Mouse (Mus musculus) thymus, postnatal 4 days (tissue): ENCODE measurements around the gene Etv5.
A peak's percentile ranks its signal among the peaks of the same experiment; 100 is the strongest.

Experiments
- DNase-seq: peaks from one replicate; pipeline ENCODE4 v3.0.0; 2021

Etv5 gene

GRCm38 (mm10) chr16:22439499-22440177 lies at the start of gene Etv5:
TSS of gene Etv5 (minus strand) at chr16:22439719.
- peak; percentile 95 for DNase-seq

- no peak for DNase-seq
Measured at GRCm38 (mm10) chr16:22483900-22484299, 44.4 kb upstream of the Etv5 start.

- no peak for DNase-seq
Measured at GRCm38 (mm10) chr16:22479322-22479721, 39.8 kb upstream of the Etv5 start.

GRCm38 (mm10) chr16:22471728-22472127 lies 32.2 kb upstream of the Etv5 start:
- DNase-seq, result no peak

- no peak for DNase-seq
Measured at GRCm38 (mm10) chr16:22469385-22469784, 29.9 kb upstream of the Etv5 start.

GRCm38 (mm10) chr16:22467111-22467510 lies 27.6 kb upstream of the Etv5 start:
- DNase-seq, result no peak

- peak; percentile 58 for DNase-seq
Measured at GRCm38 (mm10) chr16:22466381-22466780, 26.9 kb upstream of the Etv5 start.

GRCm38 (mm10) chr16:22462220-22462619 lies 22.7 kb upstream of the Etv5 start:
- DNase-seq, result no peak

GRCm38 (mm10) chr16:22461728-22462127 lies 22.2 kb upstream of the Etv5 start:
- DNase-seq, result no peak

GRCm38 (mm10) chr16:22460960-22461359 lies 21.4 kb upstream of the Etv5 start:
- DNase-seq, result no peak

- no peak for DNase-seq
Measured at GRCm38 (mm10) chr16:22452082-22452481, 12.6 kb upstream of the Etv5 start.

- DNase-seq, result no peak
Measured at GRCm38 (mm10) chr16:22448093-22448492, 8.6 kb upstream of the Etv5 start.

GRCm38 (mm10) chr16:22444786-22445185 lies 5.3 kb upstream of the Etv5 start:
- DNase-seq, result no peak

GRCm38 (mm10) chr16:22442202-22442601 lies 2.7 kb upstream of the Etv5 start:
- DNase-seq, result no peak

- DNase-seq, result no peak
Measured at GRCm38 (mm10) chr16:22441317-22441716, 1.8 kb upstream of the Etv5 start.

GRCm38 (mm10) chr16:22440269-22440668 lies 750 bp upstream of the Etv5 start:
- DNase-seq, result peak; percentile 39

GRCm38 (mm10) chr16:22438441-22439373 lies 812 bp downstream of the Etv5 start:
- DNase-seq, result peak; percentile 83

GRCm38 (mm10) chr16:22436106-22436505 lies 3.4 kb downstream of the Etv5 start:
- DNase-seq, result no peak

GRCm38 (mm10) chr16:22434530-22434929 lies 5.0 kb downstream of the Etv5 start:
- DNase-seq, result no peak

- DNase-seq, result no peak
Measured at GRCm38 (mm10) chr16:22433944-22434343, 5.6 kb downstream of the Etv5 start.

- no peak for DNase-seq
Measured at GRCm38 (mm10) chr16:22431773-22432172, 7.7 kb downstream of the Etv5 start.

- DNase-seq, result no peak
Measured at GRCm38 (mm10) chr16:22431335-22431734, 8.2 kb downstream of the Etv5 start.

GRCm38 (mm10) chr16:22430211-22430951 lies 9.1 kb downstream of the Etv5 start:
- no peak for DNase-seq
